Mouse (Mus musculus): ENCODE data around the gene Usp39.

DNA sequence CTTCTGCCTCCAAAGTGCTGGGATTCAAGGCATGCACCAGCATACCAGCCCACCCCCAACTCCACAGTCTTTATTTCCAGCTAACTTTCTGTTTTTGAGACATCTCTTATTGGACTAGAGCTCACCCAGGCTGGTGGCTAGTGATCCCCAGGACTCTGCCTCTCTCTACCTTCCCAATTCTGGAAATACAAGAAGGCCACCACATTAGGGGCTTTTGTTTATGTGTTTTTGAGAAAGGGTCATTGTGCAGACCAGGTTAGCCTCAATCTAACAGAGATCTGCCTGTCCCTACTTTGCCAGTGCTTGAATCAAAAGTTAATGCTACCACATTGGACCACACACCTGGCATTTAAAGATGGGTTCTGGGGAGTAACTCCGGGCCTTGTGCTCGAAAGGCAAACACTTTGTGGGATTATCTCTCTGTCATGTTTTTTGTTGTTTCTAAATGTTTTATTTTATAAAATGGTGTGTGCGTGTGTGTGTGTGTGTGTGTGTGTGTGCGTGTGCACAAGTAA lies 22.5 kb upstream of the Usp39 start:
- TF ChIP-seq POLR2A (IDR thresholded peaks at IDR 0.05; ENCODE audit: insufficient read length, low read depth) (no peak), TCF12 (IDR thresholded peaks at IDR 0.05; ENCODE audit: insufficient read depth, poor library complexity, severe bottlenecking) (no peak), MAX (IDR thresholded peaks at IDR 0.05; ENCODE audit: low read depth) (no peak)
